Mouse (Mus musculus) left cerebral cortex, adult 2 months (tissue): ENCODE results near the gene Oat. TPM values are rescaled to one million over a fixed set of nuclear protein-coding genes. Genes with fewer than 3 reads are reported as not detected.

ENCODE experiments used
- DNase-seq, 2 experiments: peaks; one replicate each; pipeline ENCODE4 v3.0.0; 2021 to 2022; ENCODE audit warnings: low spot score in 2 of 2, mixed read lengths in 1 of 2; ENCODE audit errors: extremely low spot score in 1 of 2
- H3K27ac ChIP-seq: fragments of 200-600 bp; 2 replicates; pipeline ENCODE4 v1.8.1; 2022
- H3K4me3 ChIP-seq: fragments of 200-600 bp; 2 replicates; pipeline ENCODE4 v1.8.1; 2022
- CTCF ChIP-seq: fragments of 200-600 bp; IDR thresholded peaks from 2 replicates; pipeline ENCODE4 v1.8.1; 2022; ENCODE audit warnings: antibody characterized with exemption, mild to moderate bottlenecking, moderate library complexity
- intact Hi-C: fragments of 180-260 bp; cut with DNase I; formaldehyde crosslinking; loops from one replicate; pipeline ENCODE4 v1.15.1; 2025
- total RNA-seq, 2 experiments: library from RNA; stranded (reverse); gene quantifications; 2 replicates each; pipeline ENCODE4 v1.2.3; 2021

Gene Oat
- total RNA-seq, 2 experiments from 2014 or later: 83.8 to 83.9 TPM

GRCm38 (mm10) chr7:132559138-132559766 is 16.9 kb downstream of the Oat start:
- no peak for DNase-seq
- no peak overlapping the region for H3K4me3 ChIP-seq
- no peak for TF ChIP-seq CTCF
- intact Hi-C loops: no loop called here
- H3K27ac ChIP-seq: no peak overlapping the region

- Histone ChIP-seq H3K27ac (no peak overlapping the region), H3K4me3 (no peak overlapping the region)
- no peak for DNase-seq
- TF ChIP-seq CTCF: no peak
- intact Hi-C loops: no loop called here
Measured at GRCm38 (mm10) chr7:132558141-132558736, 18.0 kb downstream of the Oat start.

GRCm38 (mm10) chr7:132556575-132556974 is 19.6 kb downstream of the Oat start:
- intact Hi-C loops: no loop called here
- Histone ChIP-seq H3K4me3 (no peak overlapping the region), H3K27ac (no peak overlapping the region)
- TF ChIP-seq CTCF: no peak
- no peak for DNase-seq

- intact Hi-C loops: no loop called here
- Histone ChIP-seq H3K4me3 (no peak overlapping the region), H3K27ac (no peak overlapping the region)
- no peak for DNase-seq
- no peak for TF ChIP-seq CTCF
Measured at GRCm38 (mm10) chr7:132555911-132556310, 20.3 kb downstream of the Oat start.

- H3K4me3 ChIP-seq: no peak overlapping the region
- no peak for DNase-seq
- intact Hi-C loops: loop anchor here (5.0 kb wide), 1 partner anchor 237 kb away; the partner anchor contains the start of gene Chst15
- TF ChIP-seq CTCF: no peak
- H3K27ac ChIP-seq: no peak overlapping the region
Measured at GRCm38 (mm10) chr7:132554091-132554490, 22.1 kb downstream of the Oat start.

GRCm38 (mm10) chr7:132551351-132552126 is 24.7 kb downstream of the Oat start:
- H3K27ac ChIP-seq: peak overlapping the region; percentile 84
- TF ChIP-seq CTCF: peak; percentile 83
- intact Hi-C loops: loop anchor here (1.0 to 5.0 kb wide), 4 partner anchors 77 to 652 kb away; partner anchors contain the start of gene Chst15

GRCm38 (mm10) chr7:132547126-132547525 is 29.1 kb downstream of the Oat start:
- intact Hi-C loops: no loop called here
- TF ChIP-seq CTCF: no peak
- DNase-seq: no peak
- H3K27ac ChIP-seq: no peak overlapping the region
- no peak overlapping the region for H3K4me3 ChIP-seq

More at GRCm38 (mm10) chr7:132551351-132552126, 24.7 kb downstream of the Oat start:
- DNase-seq: peak; percentile 95 to 98
- peak overlapping the region; percentile 53 for H3K4me3 ChIP-seq

- H3K27ac ChIP-seq: no peak overlapping the region
- no peak for DNase-seq
- intact Hi-C loops: no loop called here
- no peak for TF ChIP-seq CTCF
- no peak overlapping the region for H3K4me3 ChIP-seq
Measured at GRCm38 (mm10) chr7:132542427-132542826, 33.8 kb downstream of the Oat start.

- no peak for TF ChIP-seq CTCF
- intact Hi-C loops: no loop called here
Measured at GRCm38 (mm10) chr7:132541566-132541965, 34.6 kb downstream of the Oat start.

GRCm38 (mm10) chr7:132540597-132540996 is 35.6 kb downstream of the Oat start:
- TF ChIP-seq CTCF: no peak

More at GRCm38 (mm10) chr7:132541566-132541965, 34.6 kb downstream of the Oat start:
- Histone ChIP-seq H3K4me3 (no peak overlapping the region), H3K27ac (no peak overlapping the region)
- DNase-seq: no peak

GRCm38 (mm10) chr7:132529206-132529605 is 47.0 kb downstream of the Oat start:
- no peak overlapping the region for H3K4me3 ChIP-seq
- no peak for DNase-seq
- no peak overlapping the region for H3K27ac ChIP-seq
- intact Hi-C loops: no loop called here
- TF ChIP-seq CTCF: no peak

More at GRCm38 (mm10) chr7:132540597-132540996, 35.6 kb downstream of the Oat start:
- Histone ChIP-seq H3K27ac (no peak overlapping the region), H3K4me3 (no peak overlapping the region)
- intact Hi-C loops: no loop called here
- no peak for DNase-seq

GRCm38 (mm10) chr7:132513419-132513982 is 62.7 kb downstream of the Oat start:
- DNase-seq: peak in 1 of 2 experiments; percentile 37
- Histone ChIP-seq H3K4me3 (no peak overlapping the region), H3K27ac (no peak overlapping the region)
- no peak for TF ChIP-seq CTCF
- intact Hi-C loops: no loop called here
